Mouse (Mus musculus): ENCODE measurements around the gene Tcf15.

GRCm38 (mm10) chr2:152149891-152150290, 6.5 kb downstream of the Tcf15 start:
- TF ChIP-seq CTCF (IDR thresholded peaks at IDR 0.05; ENCODE audit: control insufficient read depth, insufficient read depth, low read length) (no peak), POLR2A (IDR thresholded peaks at IDR 0.05; ENCODE audit: borderline replicate concordance, control insufficient read depth, low read depth, low read length) (no peak)

All from bone marrow, adult 2 months (tissue).